Mouse (Mus musculus): ENCODE results near the gene Uba52. TPM values are rescaled to one million over a fixed set of nuclear protein-coding genes. Genes with fewer than 3 reads are reported as not detected.
A peak's percentile ranks its signal among the peaks of the same experiment; 100 is the strongest.

Gene Uba52
- polyA plus RNA-seq, 1 experiment from 2014 or later: 843 TPM

GRCm38 (mm10) chr8:70529741-70530161, 19.1 kb upstream of the Uba52 start:
- no peaks in the 10 kb centered on the region for H3K27me3 ChIP-seq (replicated peaks)
- no peaks in the 10 kb centered on the region for H3K9me3 ChIP-seq
- no peak for ATAC-seq (ENCODE audit: insufficient read depth, low FRiP score, low read depth)
- no peak overlapping the region for H3K4me2 ChIP-seq
- WGBS: 91% methylated on average over 3 of the region's 3 CpGs
- H3K4me3 ChIP-seq (replicated peaks): no peak overlapping the region
- no peak overlapping the region for H3K27ac ChIP-seq
- H3K36me3 ChIP-seq: peaks cover 36% of the 10 kb centered on the region
- no peak overlapping the region for H3K9ac ChIP-seq
- H3K4me1 ChIP-seq: peaks cover 19% of the 10 kb centered on the region; the same call in 1 of the 2 replicates

- Histone ChIP-seq H3K36me3 (peaks cover 32% of the 10 kb centered on the region), H3K27me3 (replicated peaks) (no peaks in the 10 kb centered on the region), H3K4me2 (peak overlapping the region; percentile 10; the same call in 1 of the 2 replicates), H3K4me1 (peaks cover 19% of the 10 kb centered on the region; the same call in 1 of the 2 replicates), H3K27ac (no peak overlapping the region), H3K9me3 (no peaks in the 10 kb centered on the region), H3K9ac (no peak overlapping the region), H3K4me3 (replicated peaks) (no peak overlapping the region; the same call in 1 of the 2 replicates)
- no peak for ATAC-seq (ENCODE audit: insufficient read depth, low FRiP score, low read depth)
- WGBS: 79% methylated on average over 5 of the region's 5 CpGs
Observed at GRCm38 (mm10) chr8:70529299-70529698, 18.7 kb upstream of the Uba52 start.

GRCm38 (mm10) chr8:70528182-70528797, 17.7 kb upstream of the Uba52 start:
- Histone ChIP-seq H3K27ac (peak overlapping the region; percentile 90), H3K9me3 (no peaks in the 10 kb centered on the region), H3K4me1 (peaks cover 24% of the 10 kb centered on the region), H3K4me2 (peak overlapping the region; percentile 68), H3K9ac (peak overlapping the region; percentile 92), H3K36me3 (peaks cover 25% of the 10 kb centered on the region), H3K4me3 (replicated peaks) (peak overlapping the region; percentile 89), H3K27me3 (replicated peaks) (no peaks in the 10 kb centered on the region)
- ATAC-seq (ENCODE audit: insufficient read depth, low FRiP score, low read depth): no peak
- WGBS: 23% methylated on average over 13 of the region's 13 CpGs

- under 1% methylated on average over 61 of the region's 61 CpGs for WGBS
Observed at GRCm38 (mm10) chr8:70527512-70528181, 17.0 kb upstream of the Uba52 start, which contains the start of the genes Fkbp8 and Kxd1. Gene Fkbp8, plus strand, starts transcription at chr8:70527724. Gene Kxd1, minus strand, starts transcription at chr8:70527956.

GRCm38 (mm10) chr8:70527111-70527511, 16.5 kb upstream of the Uba52 start:
- 2% methylated on average over 8 of the region's 8 CpGs for WGBS
- H3K36me3 ChIP-seq: peaks cover 14% of the 10 kb centered on the region
- ATAC-seq (ENCODE audit: insufficient read depth, low FRiP score, low read depth): no peak
- peak overlapping the region; percentile 89 for H3K4me3 ChIP-seq (replicated peaks)
- H3K4me1 ChIP-seq: peaks cover 29% of the 10 kb centered on the region
- no peaks in the 10 kb centered on the region for H3K9me3 ChIP-seq
- peak overlapping the region; percentile 68 for H3K4me2 ChIP-seq
- H3K27me3 ChIP-seq (replicated peaks): no peaks in the 10 kb centered on the region
- H3K9ac ChIP-seq: peak overlapping the region; percentile 92; the same call in 1 of the 2 replicates
- peak overlapping the region; percentile 90 for H3K27ac ChIP-seq

More at GRCm38 (mm10) chr8:70527512-70528181, 17.0 kb upstream of the Uba52 start, which contains the start of the genes Fkbp8 and Kxd1:
- Histone ChIP-seq H3K4me2 (peak within 1 kb of the TSS; percentile 68), H3K36me3 (peaks cover 20% of the 10 kb centered on the region), H3K27me3 (replicated peaks) (no peaks in the 10 kb centered on the region), H3K4me3 (replicated peaks) (peak within 1 kb of the TSS; percentile 89), H3K9me3 (no peaks in the 10 kb centered on the region), H3K4me1 (peaks cover 25% of the 10 kb centered on the region), H3K27ac (peak within 1 kb of the TSS; percentile 90), H3K9ac (peak within 1 kb of the TSS; percentile 92)
- peak; percentile 89 for ATAC-seq (ENCODE audit: insufficient read depth, low FRiP score, low read depth)

- Histone ChIP-seq H3K27me3 (replicated peaks) (no peaks in the 10 kb centered on the region), H3K9ac (peak overlapping the region; percentile 40), H3K4me2 (peak overlapping the region; percentile 71), H3K27ac (peak overlapping the region; percentile 91), H3K36me3 (0 out of 2 replicates have a peak, but pooled peaks cover 5% of the 10 kb centered on the region), H3K4me1 (peaks cover 18% of the 10 kb centered on the region), H3K4me3 (replicated peaks) (peak overlapping the region; percentile 57), H3K9me3 (no peaks in the 10 kb centered on the region)
- under 1% methylated on average over 51 of the region's 51 CpGs for WGBS
- ATAC-seq (ENCODE audit: insufficient read depth, low FRiP score, low read depth): peak; percentile 80
Observed at GRCm38 (mm10) chr8:70522592-70523403, 12.2 kb upstream of the Uba52 start.

- H3K27me3 ChIP-seq (replicated peaks): no peaks in the 10 kb centered on the region
- no peak overlapping the region for H3K9ac ChIP-seq
- H3K36me3 ChIP-seq: 0 out of 2 replicates have a peak, but pooled peaks cover 9% of the 10 kb centered on the region
- no peak overlapping the region for H3K27ac ChIP-seq
- H3K4me1 ChIP-seq: peaks cover 12% of the 10 kb centered on the region
- no peak overlapping the region for H3K4me2 ChIP-seq
- no peaks in the 10 kb centered on the region for H3K9me3 ChIP-seq
- WGBS: 65% methylated on average over 2 of the region's 2 CpGs
- H3K4me3 ChIP-seq (replicated peaks): no peak overlapping the region
- ATAC-seq (ENCODE audit: insufficient read depth, low FRiP score, low read depth): no peak
Observed at GRCm38 (mm10) chr8:70519606-70520005, 9.0 kb upstream of the Uba52 start.

GRCm38 (mm10) chr8:70519043-70519442, 8.4 kb upstream of the Uba52 start:
- H3K4me1 ChIP-seq: peaks cover 12% of the 10 kb centered on the region
- no peak overlapping the region for H3K4me3 ChIP-seq (replicated peaks)
- 0 out of 2 replicates have a peak, but pooled peaks cover 9% of the 10 kb centered on the region for H3K36me3 ChIP-seq
- no peak overlapping the region for H3K9ac ChIP-seq
- no peak overlapping the region for H3K27ac ChIP-seq
- no peak overlapping the region for H3K4me2 ChIP-seq
- no peaks in the 10 kb centered on the region for H3K27me3 ChIP-seq (replicated peaks)
- no peaks in the 10 kb centered on the region for H3K9me3 ChIP-seq
- WGBS: 87% methylated on average over 6 of the region's 6 CpGs
- no peak for ATAC-seq (ENCODE audit: insufficient read depth, low FRiP score, low read depth)

- Histone ChIP-seq H3K4me2 (no peak overlapping the region), H3K4me3 (replicated peaks) (no peak overlapping the region), H3K27me3 (replicated peaks) (no peaks in the 10 kb centered on the region), H3K9me3 (no peaks in the 10 kb centered on the region), H3K36me3 (peaks cover 13% of the 10 kb centered on the region; the same call in 1 of the 2 replicates), H3K4me1 (0 out of 2 replicates have a peak, but pooled peaks cover 8% of the 10 kb centered on the region), H3K9ac (no peak overlapping the region), H3K27ac (no peak overlapping the region)
- no peak for ATAC-seq (ENCODE audit: insufficient read depth, low FRiP score, low read depth)
- WGBS: 71% methylated on average over 10 of the region's 10 CpGs
Observed at GRCm38 (mm10) chr8:70517940-70518643, 7.5 kb upstream of the Uba52 start.

GRCm38 (mm10) chr8:70513441-70513840, 2.8 kb upstream of the Uba52 start:
- H3K4me1 ChIP-seq: peaks cover 22% of the 10 kb centered on the region
- no peaks in the 10 kb centered on the region for H3K9me3 ChIP-seq
- peaks cover 19% of the 10 kb centered on the region for H3K36me3 ChIP-seq
- H3K27me3 ChIP-seq (replicated peaks): no peaks in the 10 kb centered on the region
- H3K9ac ChIP-seq: no peak overlapping the region
- WGBS: 62% methylated on average over 2 of the region's 2 CpGs
- H3K27ac ChIP-seq: no peak overlapping the region
- no peak overlapping the region for H3K4me3 ChIP-seq (replicated peaks)
- H3K4me2 ChIP-seq: no peak overlapping the region
- ATAC-seq (ENCODE audit: insufficient read depth, low FRiP score, low read depth): no peak

Measured in stomach, embryonic 15.5 days (tissue).